Mouse (Mus musculus) left cerebral cortex, postnatal 25 days (tissue): ENCODE measurements around the gene Rnf34. TPM values are rescaled to one million over a fixed set of nuclear protein-coding genes. Genes with fewer than 3 reads are reported as not detected.

Experiments
- total RNA-seq, 2 experiments: library from RNA; stranded (reverse); gene quantifications; 2 replicates each; pipeline ENCODE4 v1.2.3; 2021

Rnf34 gene
- total RNA-seq, 2 experiments from 2014 or later = 55.5 to 56.3 TPM

Other genes starting within 250 kb of the Rnf34 start
- gene Ift81, start 235.5 kb upstream of the Rnf34 start, total RNA-seq = 10 to 100 TPM; 39.5 to 40.1 TPM
- 1 to 10 TPM; 7.9 to 8.3 TPM for gene P2rx7, start 206.1 kb upstream of the Rnf34 start, total RNA-seq
- gene P2rx4, start 142.5 kb upstream of the Rnf34 start, total RNA-seq = 10 to 100 TPM; 14.9 to 16.7 TPM
- 100 to 1,000 TPM; 256 to 266 TPM for gene Camkk2, start 70.6 kb upstream of the Rnf34 start, total RNA-seq
- gene Anapc5, start 28.7 kb upstream of the Rnf34 start, total RNA-seq = 100 to 1,000 TPM; 221 to 225 TPM
- gene Kdm2b, start 139.8 kb downstream of the Rnf34 start, total RNA-seq = 10 to 100 TPM; 26.2 to 26.5 TPM
- gene Orai1, start 165.0 kb downstream of the Rnf34 start, total RNA-seq = 10 to 100 TPM in 1 of 2 experiments, 1 to 10 TPM in 1; 8.3 to 10.3 TPM
- under 1 TPM in 1 of 2 experiments, not detected in 1; 0.73 TPM for gene Morn3, start 197.0 kb downstream of the Rnf34 start, total RNA-seq
- gene Tmem120b, start 218.4 kb downstream of the Rnf34 start, total RNA-seq = 10 to 100 TPM; 14.3 to 17.1 TPM